Mouse (Mus musculus): ENCODE data around the gene Oard1. TPM values are rescaled to one million over a fixed set of nuclear protein-coding genes. Genes with fewer than 3 reads are reported as not detected.

Gene Oard1
- total and polyA plus RNA-seq, 2 experiments from 2014 or later = 12.9 to 28.0 TPM

DNA sequence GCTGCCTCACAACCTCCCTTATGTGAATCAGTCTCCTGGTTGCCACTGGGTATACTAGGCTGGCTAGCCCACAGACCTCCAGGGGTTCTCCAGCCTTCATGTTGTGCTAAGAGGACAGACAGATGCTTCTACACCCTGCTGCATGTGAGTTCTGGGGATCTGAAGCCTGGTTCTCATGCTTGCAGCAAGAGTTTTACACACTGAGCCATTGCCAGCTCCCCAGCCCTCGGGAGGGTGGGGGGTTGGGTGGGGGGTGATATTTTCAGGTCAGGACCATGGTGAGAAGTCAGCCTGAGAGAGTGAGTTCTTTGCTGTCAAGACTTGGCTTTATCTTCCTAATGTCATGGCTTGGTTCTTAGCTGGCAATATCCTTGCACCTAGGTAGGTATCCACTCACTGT, 9.0 kb downstream of the Oard1 start:
- H3K4me1 ChIP-seq (ENCODE audit: insufficient read depth, low read length) = no peaks in the 10 kb centered on the region
- ATAC-seq (ENCODE audit: low FRiP score) = no peak
- 100% methylated on average over 1 of the region's 1 CpGs for WGBS

GRCm38 (mm10) chr17:48419571-48419970, 9.8 kb downstream of the Oard1 start:
- no peak overlapping the region for H3K27ac ChIP-seq (ENCODE audit: low read depth, low read length)
- ATAC-seq (ENCODE audit: low FRiP score) (no peak), DNase-seq (ENCODE audit: low spot score) (no peak)
- H3K4me3 ChIP-seq (ENCODE audit: low read depth, low read length) = no peak overlapping the region
- no peak overlapping the region for H3K4me2 ChIP-seq (ENCODE audit: low read depth, low read length, poor library complexity, severe bottlenecking)
- no peak overlapping the region for H3K9ac ChIP-seq (replicated peaks; ENCODE audit: low read length, poor library complexity, severe bottlenecking)
- H3K27me3 ChIP-seq (ENCODE audit: insufficient read depth, low read length) = no peaks in the 10 kb centered on the region
- 0 out of 2 replicates have a peak, but pooled peaks cover 4% of the 10 kb centered on the region for H3K36me3 ChIP-seq (ENCODE audit: insufficient read depth, low read length)
- TF ChIP-seq CTCF (IDR thresholded peaks at IDR 0.05) = no peak
- WGBS = 73% methylated on average over 2 of the region's 2 CpGs
- H3K9me3 ChIP-seq (ENCODE audit: low read length) = no peaks in the 10 kb centered on the region
- H3K4me1 ChIP-seq (ENCODE audit: insufficient read depth, low read length) = no peaks in the 10 kb centered on the region

More for the DNA sequence above, 9.0 kb downstream of the Oard1 start:
- H3K4me2 ChIP-seq (ENCODE audit: low read depth, low read length, poor library complexity, severe bottlenecking) = no peak overlapping the region
- H3K9ac ChIP-seq (replicated peaks; ENCODE audit: low read length, poor library complexity, severe bottlenecking) = no peak overlapping the region
- TF ChIP-seq CTCF (IDR thresholded peaks at IDR 0.05) = no peak
- DNase-seq (ENCODE audit: low spot score) = no peak
- no peaks in the 10 kb centered on the region for H3K9me3 ChIP-seq (ENCODE audit: low read length)
- no peak overlapping the region for H3K4me3 ChIP-seq (ENCODE audit: low read depth, low read length)
- 0 out of 2 replicates have a peak, but pooled peaks cover 4% of the 10 kb centered on the region for H3K36me3 ChIP-seq (ENCODE audit: insufficient read depth, low read length)
- no peak overlapping the region for H3K27ac ChIP-seq (ENCODE audit: low read depth, low read length)
- H3K27me3 ChIP-seq (ENCODE audit: insufficient read depth, low read length) = no peaks in the 10 kb centered on the region

DNA sequence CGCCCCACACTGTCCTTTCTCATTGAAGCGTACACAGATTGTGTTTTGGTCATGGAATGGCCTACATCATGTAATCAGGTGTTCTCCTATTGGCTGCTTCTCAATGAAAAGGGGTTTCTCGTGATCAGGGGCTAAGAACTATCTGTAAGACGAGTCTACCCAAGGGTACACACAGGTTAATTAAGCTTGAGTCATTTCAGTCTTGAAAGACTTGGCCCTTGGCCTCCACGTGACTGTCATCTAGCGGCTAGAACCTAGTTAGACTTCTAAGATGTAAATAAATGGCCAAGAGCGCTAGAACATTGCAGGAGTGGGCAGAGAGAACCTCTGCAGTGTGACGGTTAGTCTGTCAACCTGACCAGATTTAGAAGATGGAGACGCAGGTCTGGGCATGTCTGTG, 14.4 kb downstream of the Oard1 start:
- Histone ChIP-seq H3K27me3 (ENCODE audit: insufficient read depth, low read length) (no peaks in the 10 kb centered on the region), H3K4me2 (ENCODE audit: low read depth, low read length, poor library complexity, severe bottlenecking) (no peak overlapping the region), H3K4me1 (ENCODE audit: insufficient read depth, low read length) (no peaks in the 10 kb centered on the region), H3K9me3 (ENCODE audit: low read length) (no peaks in the 10 kb centered on the region), H3K27ac (ENCODE audit: low read depth, low read length) (no peak overlapping the region), H3K4me3 (ENCODE audit: low read depth, low read length) (no peak overlapping the region), H3K36me3 (ENCODE audit: insufficient read depth, low read length) (no peaks in the 10 kb centered on the region), H3K9ac (replicated peaks; ENCODE audit: low read length, poor library complexity, severe bottlenecking) (no peak overlapping the region)
- 90% methylated on average over 9 of the region's 9 CpGs for WGBS
- no peak for TF ChIP-seq CTCF (IDR thresholded peaks at IDR 0.05)
- DNase-seq (ENCODE audit: low spot score) = no peak
- ATAC-seq (ENCODE audit: low FRiP score) = no peak

DNA sequence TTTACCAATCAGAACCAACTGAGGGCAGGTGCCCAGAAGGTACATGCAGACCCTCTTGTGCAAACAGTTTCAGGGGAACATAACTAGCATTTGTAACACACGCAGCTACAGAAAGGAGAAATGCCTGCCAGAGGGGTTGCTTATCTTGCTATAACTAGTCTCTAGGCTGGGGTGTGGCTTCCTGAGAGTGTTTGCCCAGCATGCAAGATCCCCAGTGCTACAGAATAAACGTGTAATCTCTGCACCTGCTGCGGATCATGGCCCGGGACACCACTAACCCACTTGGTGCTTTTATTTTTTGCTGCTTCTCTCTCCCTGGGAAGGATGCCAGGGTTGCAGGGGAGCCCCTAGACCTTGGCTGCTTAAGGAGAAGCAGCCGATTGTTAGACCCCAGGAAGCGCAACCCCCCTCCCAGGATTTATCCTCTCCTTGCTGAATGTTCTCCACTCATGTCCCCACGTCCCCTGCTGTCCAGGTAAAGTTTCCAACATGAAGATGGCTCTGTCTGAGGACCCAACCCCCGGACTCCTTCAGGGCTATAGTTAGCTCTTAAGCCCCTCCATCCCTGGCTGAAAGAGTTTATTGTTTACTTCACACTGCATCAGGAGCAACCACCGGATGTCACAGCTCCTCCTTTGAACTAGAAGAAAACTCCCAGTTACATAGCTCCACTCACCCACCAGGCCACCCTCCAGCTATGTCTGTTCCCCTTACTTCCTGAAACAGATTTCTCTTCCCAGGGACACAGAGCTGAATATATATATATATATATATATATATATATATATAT, 16.2 kb downstream of the Oard1 start:
- WGBS = 33% methylated on average over 9 of the region's 9 CpGs
- Histone ChIP-seq H3K4me2 (ENCODE audit: low read depth, low read length, poor library complexity, severe bottlenecking) (no peak overlapping the region), H3K27ac (ENCODE audit: low read depth, low read length) (no peak overlapping the region), H3K36me3 (ENCODE audit: insufficient read depth, low read length) (no peaks in the 10 kb centered on the region), H3K9me3 (ENCODE audit: low read length) (no peaks in the 10 kb centered on the region), H3K4me3 (ENCODE audit: low read depth, low read length) (no peak overlapping the region), H3K27me3 (ENCODE audit: insufficient read depth, low read length) (no peaks in the 10 kb centered on the region), H3K9ac (replicated peaks; ENCODE audit: low read length, poor library complexity, severe bottlenecking) (no peak overlapping the region), H3K4me1 (ENCODE audit: insufficient read depth, low read length) (no peaks in the 10 kb centered on the region)
- ATAC-seq (ENCODE audit: low FRiP score) (no peak), DNase-seq (ENCODE audit: low spot score) (no peak)
- no peak for TF ChIP-seq CTCF (IDR thresholded peaks at IDR 0.05)

DNA sequence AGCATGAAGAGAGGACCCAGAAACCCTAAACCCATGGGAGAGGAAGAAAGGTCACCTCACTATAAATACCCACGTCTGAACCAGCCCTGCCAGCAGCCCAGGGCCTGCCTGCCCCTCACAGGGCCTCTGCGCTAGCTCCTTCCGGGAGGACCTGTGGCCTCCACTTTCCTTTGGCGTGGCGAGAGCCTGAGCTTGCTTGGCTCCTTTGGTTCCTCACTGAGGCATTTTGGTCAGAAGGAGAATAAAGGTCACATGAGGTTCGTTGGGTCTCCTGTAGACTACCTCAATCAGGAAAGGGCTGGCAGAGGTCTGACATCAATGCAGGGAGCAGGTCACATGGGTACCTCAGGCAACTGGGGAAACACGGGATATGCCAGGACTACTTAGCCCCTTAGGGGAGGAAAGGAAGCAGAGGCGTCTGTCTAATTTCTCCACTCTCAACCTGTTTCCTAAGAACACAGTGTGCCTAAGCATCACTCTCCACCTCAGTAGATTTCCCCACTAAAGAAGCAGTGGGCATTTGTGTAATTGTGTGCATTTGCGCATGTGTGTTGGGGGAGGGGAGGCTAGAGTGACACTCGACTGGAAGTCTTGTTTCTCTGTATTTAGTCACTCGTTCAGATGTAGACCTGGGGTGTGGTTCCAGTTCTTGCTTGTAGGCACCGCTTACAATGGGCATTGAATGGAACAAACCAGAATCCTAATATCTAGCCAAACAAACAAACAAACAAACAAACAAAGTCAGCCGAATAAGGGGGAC, 17.4 kb downstream of the Oard1 start:
- no peaks in the 10 kb centered on the region for H3K4me1 ChIP-seq (ENCODE audit: insufficient read depth, low read length)
- no peak overlapping the region for H3K27ac ChIP-seq (ENCODE audit: low read depth, low read length)
- no peaks in the 10 kb centered on the region for H3K36me3 ChIP-seq (ENCODE audit: insufficient read depth, low read length)
- no peak overlapping the region for H3K4me3 ChIP-seq (ENCODE audit: low read depth, low read length)
- no peaks in the 10 kb centered on the region for H3K9me3 ChIP-seq (ENCODE audit: low read length)
- WGBS = 77% methylated on average over 13 of the region's 13 CpGs
- no peak overlapping the region for H3K4me2 ChIP-seq (ENCODE audit: low read depth, low read length, poor library complexity, severe bottlenecking)
- TF ChIP-seq CTCF (IDR thresholded peaks at IDR 0.05) = no peak
- no peak for DNase-seq (ENCODE audit: low spot score)
- H3K27me3 ChIP-seq (ENCODE audit: insufficient read depth, low read length) = no peaks in the 10 kb centered on the region
- ATAC-seq (ENCODE audit: low FRiP score) = no peak
- H3K9ac ChIP-seq (replicated peaks; ENCODE audit: low read length, poor library complexity, severe bottlenecking) = no peak overlapping the region
